Mouse (Mus musculus): ENCODE measurements around the gene Pknox1. TPM values are rescaled to one million over a fixed set of nuclear protein-coding genes. Genes with fewer than 3 reads are reported as not detected.
"Not testable (repeated sequence)": the region's sequence is repeated elsewhere in the genome, so short reads cannot be mapped to it uniquely, and the experiment has no call there.

Gene Pknox1
- polyA plus RNA-seq, 1 experiment: 19.9 TPM

- 58% methylated on average over 4 of the region's 4 CpGs for WGBS
- Histone ChIP-seq H3K4me1 (ENCODE audit: control insufficient read depth, insufficient read depth, low read length) (peaks cover 12% of the 10 kb centered on the region; the same call in 1 of the 2 replicates), H3K27ac (ENCODE audit: insufficient read depth, low read depth, low read length) (no peak overlapping the region), H3K4me3 (ENCODE audit: insufficient read depth, low read depth, low read length) (no peak overlapping the region), H3K27me3 (replicated peaks; ENCODE audit: control insufficient read depth, insufficient read depth, low read length) (no peaks in the 10 kb centered on the region), H3K36me3 (ENCODE audit: control insufficient read depth, insufficient read depth, low read length) (no peaks in the 10 kb centered on the region)
- DNase-seq: no peak
- TF ChIP-seq POLR2A (IDR thresholded peaks at IDR 0.05; ENCODE audit: low read depth, low read length) (no peak), CTCF (conservative IDR thresholded peaks at IDR 0.05; ENCODE audit: insufficient read depth, insufficient read length, low read depth, low read length) (no peak)
Measured at GRCm38 (mm10) chr17:31540809-31541459, 23.6 kb upstream of the Pknox1 start.

- TF ChIP-seq POLR2A (IDR thresholded peaks at IDR 0.05; ENCODE audit: low read depth, low read length): no peak
- TF ChIP-seq CTCF (conservative IDR thresholded peaks at IDR 0.05; ENCODE audit: insufficient read depth, insufficient read length, low read depth, low read length): no peak
- H3K27me3 ChIP-seq (replicated peaks; ENCODE audit: control insufficient read depth, insufficient read depth, low read length): no peaks in the 10 kb centered on the region
- peak; percentile 72 for DNase-seq
Measured at GRCm38 (mm10) chr17:31541460-31541831, 23.1 kb upstream of the Pknox1 start.

GRCm38 (mm10) chr17:31543574-31543973, 21.0 kb upstream of the Pknox1 start:
- no peak for DNase-seq
- Histone ChIP-seq H3K27ac (ENCODE audit: insufficient read depth, low read depth, low read length) (no peak overlapping the region), H3K4me1 (ENCODE audit: control insufficient read depth, insufficient read depth, low read length) (0 out of 2 replicates have a peak, but pooled peaks cover 10% of the 10 kb centered on the region), H3K36me3 (ENCODE audit: control insufficient read depth, insufficient read depth, low read length) (no peaks in the 10 kb centered on the region), H3K4me3 (ENCODE audit: insufficient read depth, low read depth, low read length) (no peak overlapping the region), H3K27me3 (replicated peaks; ENCODE audit: control insufficient read depth, insufficient read depth, low read length) (no peaks in the 10 kb centered on the region)
- WGBS: 54% methylated on average over 6 of the region's 6 CpGs
- no peak for TF ChIP-seq CTCF (conservative IDR thresholded peaks at IDR 0.05; ENCODE audit: insufficient read depth, insufficient read length, low read depth, low read length)
- no peak for TF ChIP-seq POLR2A (IDR thresholded peaks at IDR 0.05; ENCODE audit: low read depth, low read length)

More at GRCm38 (mm10) chr17:31541460-31541831, 23.1 kb upstream of the Pknox1 start:
- Histone ChIP-seq H3K36me3 (ENCODE audit: control insufficient read depth, insufficient read depth, low read length) (no peaks in the 10 kb centered on the region), H3K4me3 (ENCODE audit: insufficient read depth, low read depth, low read length) (no peak overlapping the region), H3K4me1 (ENCODE audit: control insufficient read depth, insufficient read depth, low read length) (0 out of 2 replicates have a peak, but pooled peaks cover 10% of the 10 kb centered on the region), H3K27ac (ENCODE audit: insufficient read depth, low read depth, low read length) (peak overlapping the region; percentile 4; the same call in 1 of the 2 replicates)
- WGBS: 32% methylated on average over 6 of the region's 6 CpGs

GRCm38 (mm10) chr17:31546444-31547196, 17.9 kb upstream of the Pknox1 start:
- TF ChIP-seq CTCF (conservative IDR thresholded peaks at IDR 0.05; ENCODE audit: insufficient read depth, insufficient read length, low read depth, low read length) (no peak), POLR2A (IDR thresholded peaks at IDR 0.05; ENCODE audit: low read depth, low read length) (no peak)
- Histone ChIP-seq H3K36me3 (ENCODE audit: control insufficient read depth, insufficient read depth, low read length) (no peaks in the 10 kb centered on the region), H3K27ac (ENCODE audit: insufficient read depth, low read depth, low read length) (no peak overlapping the region), H3K4me3 (ENCODE audit: insufficient read depth, low read depth, low read length) (no peak overlapping the region), H3K4me1 (ENCODE audit: control insufficient read depth, insufficient read depth, low read length) (peaks cover 10% of the 10 kb centered on the region; the same call in 1 of the 2 replicates), H3K27me3 (replicated peaks; ENCODE audit: control insufficient read depth, insufficient read depth, low read length) (no peaks in the 10 kb centered on the region)
- DNase-seq: no peak
- WGBS: 78% methylated on average over 9 of the region's 9 CpGs

GRCm38 (mm10) chr17:31547974-31548373, 16.6 kb upstream of the Pknox1 start:
- Histone ChIP-seq H3K4me1 (ENCODE audit: control insufficient read depth, insufficient read depth, low read length) (peaks cover 2% of the 10 kb centered on the region; the same call in 1 of the 2 replicates), H3K36me3 (ENCODE audit: control insufficient read depth, insufficient read depth, low read length) (no peaks in the 10 kb centered on the region), H3K4me3 (ENCODE audit: insufficient read depth, low read depth, low read length) (no peak overlapping the region), H3K27ac (ENCODE audit: insufficient read depth, low read depth, low read length) (no peak overlapping the region), H3K27me3 (replicated peaks; ENCODE audit: control insufficient read depth, insufficient read depth, low read length) (no peaks in the 10 kb centered on the region)
- 83% methylated on average over 3 of the region's 3 CpGs for WGBS
- no peak for DNase-seq
- TF ChIP-seq CTCF (conservative IDR thresholded peaks at IDR 0.05; ENCODE audit: insufficient read depth, insufficient read length, low read depth, low read length) (no peak), POLR2A (IDR thresholded peaks at IDR 0.05; ENCODE audit: low read depth, low read length) (no peak)

GRCm38 (mm10) chr17:31549389-31549788, 15.1 kb upstream of the Pknox1 start:
- TF ChIP-seq POLR2A (IDR thresholded peaks at IDR 0.05; ENCODE audit: low read depth, low read length): no peak
- TF ChIP-seq CTCF (conservative IDR thresholded peaks at IDR 0.05; ENCODE audit: insufficient read depth, insufficient read length, low read depth, low read length): no peak
- Histone ChIP-seq H3K36me3 (ENCODE audit: control insufficient read depth, insufficient read depth, low read length) (no peaks in the 10 kb centered on the region), H3K27ac (ENCODE audit: insufficient read depth, low read depth, low read length) (peak overlapping the region; percentile 26; the same call in 1 of the 2 replicates), H3K4me1 (ENCODE audit: control insufficient read depth, insufficient read depth, low read length) (peaks cover 2% of the 10 kb centered on the region; the same call in 1 of the 2 replicates), H3K4me3 (ENCODE audit: insufficient read depth, low read depth, low read length) (no peak overlapping the region), H3K27me3 (replicated peaks; ENCODE audit: control insufficient read depth, insufficient read depth, low read length) (no peaks in the 10 kb centered on the region)
- DNase-seq: peak; percentile 53
- WGBS: 34% methylated on average over 8 of the region's 8 CpGs

- H3K27me3 ChIP-seq (replicated peaks; ENCODE audit: control insufficient read depth, insufficient read depth, low read length); DNase-seq; H3K4me1 ChIP-seq (ENCODE audit: control insufficient read depth, insufficient read depth, low read length); H3K4me3 ChIP-seq (ENCODE audit: insufficient read depth, low read depth, low read length); H3K36me3 ChIP-seq (ENCODE audit: control insufficient read depth, insufficient read depth, low read length); H3K27ac ChIP-seq (ENCODE audit: insufficient read depth, low read depth, low read length): not testable (repeated sequence)
- WGBS: 95% methylated on average over 23 of the region's 23 CpGs
Measured at GRCm38 (mm10) chr17:31552601-31553000, 11.9 kb upstream of the Pknox1 start.

Data from kidney, adult 2 months (tissue).